Mouse (Mus musculus): ENCODE measurements around the gene Hps1.

DNA sequence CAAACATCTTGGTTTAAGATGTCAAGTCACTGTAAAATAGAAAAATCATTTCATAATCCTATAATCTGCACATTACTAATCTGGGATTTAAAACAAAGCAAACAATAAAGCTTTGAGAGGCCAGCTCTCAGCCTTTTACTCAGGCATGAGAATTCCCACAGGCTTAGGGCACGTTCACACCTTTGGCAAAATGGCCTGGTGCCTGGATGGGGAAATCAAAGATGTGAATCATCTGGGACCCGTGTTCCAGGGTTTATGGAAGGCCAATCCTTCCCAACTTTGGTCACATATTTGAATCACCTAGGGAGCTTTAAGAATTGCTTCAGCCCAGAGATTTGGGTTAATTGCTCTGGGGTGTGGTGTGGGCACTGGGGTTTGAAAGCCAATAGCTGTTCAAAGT lies 18.1 kb upstream of the Hps1 start:
- no peak for TF ChIP-seq CTCF (conservative IDR thresholded peaks at IDR 0.05; ENCODE audit: low read length)
- TF ChIP-seq POU5F1 (IDR thresholded peaks at IDR 0.05; ENCODE audit: borderline replicate concordance, low read length), result no peak
